Mouse (Mus musculus) liver, postnatal 0 days (tissue): ENCODE measurements at regions not wholly inside any gene's neighbourhood (a gene's known extent, or its start where the extent isn't known, plus 50 kb on each side); places are given as distances from the start of the nearest gene placed in this dataset.

Experiments
- CTCF ChIP-seq: sonication (generic); IDR thresholded peaks from 2 replicates; pipeline ENCODE4 v1.5.1; 2016; ENCODE audit warnings: antibody characterized with exemption, low read depth
- EP300 ChIP-seq: IDR thresholded peaks from 2 replicates; pipeline ENCODE4 v1.6.1; 2016; ENCODE audit warnings: antibody characterized with exemption, low read depth, mild to moderate bottlenecking

DNA sequence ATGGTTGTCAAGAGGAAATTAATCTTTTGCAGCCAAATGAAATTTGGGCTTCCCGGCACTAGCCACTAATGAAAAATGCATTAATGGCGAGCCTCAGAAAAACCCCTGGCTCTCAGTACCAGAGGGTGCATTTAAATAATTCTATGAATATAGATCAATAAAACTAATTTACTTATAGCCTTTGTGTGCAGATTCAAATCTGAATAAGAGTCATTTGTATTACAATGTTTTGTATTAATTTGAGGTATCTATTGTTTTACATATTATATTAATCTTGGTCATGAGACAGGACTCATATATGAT is 392.1 kb downstream of the Nuf2 start:
- TF ChIP-seq CTCF (no peak), EP300 (no peak)
